Mouse (Mus musculus): ENCODE data around the gene Ccdc157.

DNA sequence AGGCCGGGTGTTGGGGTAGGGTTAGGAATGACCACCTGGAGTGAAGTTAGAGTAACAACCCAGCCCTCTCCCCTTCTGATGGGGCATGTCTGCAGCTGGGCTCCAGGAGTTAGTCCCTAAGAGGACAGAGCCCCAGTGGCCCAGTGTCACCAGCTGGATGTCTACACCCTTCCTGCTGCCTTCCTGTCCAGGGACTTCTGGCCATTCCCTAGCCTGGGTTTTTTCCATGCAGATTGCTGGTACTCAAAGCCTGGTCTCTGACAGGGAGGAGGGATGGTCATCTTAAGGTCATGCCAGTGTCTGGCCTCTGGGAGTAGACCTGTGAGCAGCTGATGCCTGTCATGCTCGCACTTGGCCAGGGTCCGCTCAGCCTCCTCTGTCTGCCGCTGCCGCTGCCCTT, 12.0 kb downstream of the Ccdc157 start:
- no peak for TF ChIP-seq CTCF (IDR thresholded peaks at IDR 0.05; ENCODE audit: low read depth, low read length)
- TF ChIP-seq POLR2A (IDR thresholded peaks at IDR 0.05; ENCODE audit: extremely low read depth, insufficient read depth, low read length) = no peak

All from liver, adult 2 months (tissue).